12 mouse cellular contexts compared by ENCODE assay signal in the genomic region with DNA sequence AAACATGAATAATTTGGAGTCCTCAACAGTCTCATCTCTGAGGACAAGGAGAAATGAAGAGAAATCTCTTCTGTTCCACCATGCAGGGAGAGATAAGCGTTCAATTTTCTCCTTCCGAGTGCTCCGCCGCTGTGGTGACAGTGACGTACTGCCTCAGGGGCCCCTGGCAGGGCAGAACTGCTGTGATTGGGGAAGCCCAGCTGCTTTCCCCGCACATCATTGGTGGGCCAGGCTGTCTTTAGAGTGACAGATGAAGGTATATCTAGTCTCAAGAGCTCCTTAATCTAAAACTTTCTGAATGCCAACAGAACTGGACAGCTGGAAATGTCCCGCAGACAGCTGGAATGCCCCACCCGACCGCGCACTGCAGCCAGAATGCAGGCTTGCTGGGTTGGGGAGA.
DNase-seq lines count a peak whose midpoint lies in the region; ATAC-seq and TF ChIP-seq lines count a peak whose summit lies in the region.
"Had no signal": no experiment of that assay in that cellular context is flagged by ENCODE, and none has a peak within 500 bp of the region (broad histone marks: within the 10 kb centered on the region; RNA-seq: fewer than 3 reads in every experiment).

No protein-coding gene starts in this region.

- no peaks in the 10 kb centered on the region for H3K9me3 ChIP-seq in heart, embryonic 10.5 days
- H3K9me3 ChIP-seq in midbrain, embryonic 14.5 days (ENCODE audit: control insufficient read depth, low read length), result no peaks in the 10 kb centered on the region
- H3K9me3 ChIP-seq in midbrain, embryonic 15.5 days, result no peaks in the 10 kb centered on the region
- H3K9me3 ChIP-seq in intestine, postnatal 0 days (ENCODE audit: control insufficient read depth), result no peaks in the 10 kb centered on the region
- H3K9me3 ChIP-seq in forebrain, embryonic 16.5 days (ENCODE audit: control insufficient read depth, low read length), result peaks cover 4% of the 10 kb centered on the region
- H3K9me3 ChIP-seq: midbrain, embryonic 12.5 days had no signal

- intact Hi-C loops in heart, postnatal 25 days (cut with DNase I), result loop anchor here (10.0 kb wide), 1 partner anchor 128 kb away; no protein-coding TSS in a partner anchor

- no peaks in the 10 kb centered on the region for H3K27me3 ChIP-seq in heart, embryonic 10.5 days (ENCODE audit: insufficient read depth, poor library complexity, severe bottlenecking)
- H3K27me3 ChIP-seq in midbrain, embryonic 14.5 days (ENCODE audit: control insufficient read depth, insufficient read depth, low read length), result no peaks in the 10 kb centered on the region
- no peaks in the 10 kb centered on the region for H3K27me3 ChIP-seq in midbrain, embryonic 15.5 days (replicated peaks)
- H3K27me3 ChIP-seq in intestine, postnatal 0 days (replicated peaks; ENCODE audit: control insufficient read depth, insufficient read depth, low read length), result no peaks in the 10 kb centered on the region
- H3K27me3 ChIP-seq in forebrain, embryonic 16.5 days (replicated peaks; ENCODE audit: control insufficient read depth, insufficient read depth, low read length), result no peaks in the 10 kb centered on the region
- H3K27me3 ChIP-seq: midbrain, embryonic 12.5 days had no signal

- no peak overlapping the region for H3K9ac ChIP-seq in midbrain, embryonic 14.5 days (replicated peaks; ENCODE audit: low read length)
- no peak overlapping the region for H3K9ac ChIP-seq in midbrain, embryonic 15.5 days
- no peak overlapping the region for H3K9ac ChIP-seq in intestine, postnatal 0 days (ENCODE audit: low read depth, low read length)
- H3K9ac ChIP-seq in forebrain, embryonic 16.5 days (replicated peaks; ENCODE audit: low read depth, low read length), result no peak overlapping the region
- H3K9ac ChIP-seq: midbrain, embryonic 12.5 days had no signal

- no peak for ATAC-seq in midbrain, embryonic 14.5 days (ENCODE audit: low FRiP score, low TSS enrichment)
- no peak for ATAC-seq in midbrain, embryonic 15.5 days (replicated peaks)
- no peak for ATAC-seq in intestine, postnatal 0 days
- ATAC-seq in granulocyte monocyte progenitor cell, adult 5-6 weeks (replicated peaks; ENCODE audit: poor library complexity, severe bottlenecking), result no peak
- no peak for ATAC-seq in forebrain, embryonic 16.5 days

- H3K4me3 ChIP-seq in heart, embryonic 10.5 days, result peak overlapping the region; percentile 41; the same call in 1 of the 2 replicates
- H3K4me3 ChIP-seq in midbrain, embryonic 14.5 days (replicated peaks; ENCODE audit: low read depth, low read length), result no peak overlapping the region
- H3K4me3 ChIP-seq in midbrain, embryonic 15.5 days, result no peak overlapping the region
- H3K4me3 ChIP-seq in intestine, postnatal 0 days (ENCODE audit: low read depth, low read length), result no peak overlapping the region
- H3K4me3 ChIP-seq in forebrain, embryonic 16.5 days (replicated peaks; ENCODE audit: low read length), result no peak overlapping the region
- H3K4me3 ChIP-seq: layer of hippocampus, adult 2 months; midbrain, embryonic 12.5 days had no signal

- TF ChIP-seq CTCF in intestine, postnatal 0 days (IDR thresholded peaks at IDR 0.05; ENCODE audit: low read depth), result no peak

- 0 out of 2 replicates have a peak overlapping the region, but pooled peaks have one; percentile 29 for H3K27ac ChIP-seq in heart, embryonic 10.5 days
- no peak overlapping the region for H3K27ac ChIP-seq in midbrain, embryonic 14.5 days (replicated peaks; ENCODE audit: low read depth, low read length)
- no peak overlapping the region for H3K27ac ChIP-seq in midbrain, embryonic 15.5 days
- no peak overlapping the region for H3K27ac ChIP-seq in intestine, postnatal 0 days (ENCODE audit: low read depth, low read length)
- no peak overlapping the region for H3K27ac ChIP-seq in forebrain, embryonic 16.5 days (ENCODE audit: low read length)
- H3K27ac ChIP-seq: layer of hippocampus, adult 2 months; midbrain, embryonic 12.5 days had no signal

- DNase-seq in heart, embryonic 10.5 days (ENCODE audit: low spot score), result peak; percentile 81
- DNase-seq in heart, postnatal 25 days (ENCODE audit: low spot score), result no peak
- peak; percentile 34 for DNase-seq in midbrain, embryonic 14.5 days
- no peak for DNase-seq in cerebellum, adult 11 months
- DNase-seq: adrenal gland, postnatal 10 days; cerebellum, adult 9-10 months had no signal

- H3K4me1 ChIP-seq in heart, embryonic 10.5 days, result peaks cover 9% of the 10 kb centered on the region
- no peaks in the 10 kb centered on the region for H3K4me1 ChIP-seq in midbrain, embryonic 14.5 days (ENCODE audit: control insufficient read depth, insufficient read depth, low read length)
- no peaks in the 10 kb centered on the region for H3K4me1 ChIP-seq in midbrain, embryonic 15.5 days
- H3K4me1 ChIP-seq in intestine, postnatal 0 days (replicated peaks; ENCODE audit: control insufficient read depth, insufficient read depth, low read length), result no peaks in the 10 kb centered on the region
- no peaks in the 10 kb centered on the region for H3K4me1 ChIP-seq in forebrain, embryonic 16.5 days (replicated peaks; ENCODE audit: control insufficient read depth, insufficient read depth, low read length)
- H3K4me1 ChIP-seq: midbrain, embryonic 12.5 days had no signal

- 50% methylated on average over 10 of the region's 10 CpGs for WGBS in heart, embryonic 10.5 days
- 69% methylated on average over 10 of the region's 10 CpGs for WGBS in midbrain, embryonic 14.5 days
- WGBS in midbrain, embryonic 15.5 days, result 78% methylated on average over 10 of the region's 10 CpGs
- 37% methylated on average over 10 of the region's 10 CpGs for WGBS in intestine, postnatal 0 days
- WGBS in forebrain, embryonic 16.5 days, result 92% methylated on average over 10 of the region's 10 CpGs

- H3K36me3 ChIP-seq in heart, embryonic 10.5 days, result no peaks in the 10 kb centered on the region
- no peaks in the 10 kb centered on the region for H3K36me3 ChIP-seq in midbrain, embryonic 14.5 days (ENCODE audit: control insufficient read depth, insufficient read depth, low read length)
- no peaks in the 10 kb centered on the region for H3K36me3 ChIP-seq in midbrain, embryonic 15.5 days (replicated peaks)
- H3K36me3 ChIP-seq in intestine, postnatal 0 days (ENCODE audit: control insufficient read depth, insufficient read depth), result no peaks in the 10 kb centered on the region; the same call in 1 of the 2 replicates
- H3K36me3 ChIP-seq in forebrain, embryonic 16.5 days (ENCODE audit: control insufficient read depth, insufficient read depth), result no peaks in the 10 kb centered on the region
- H3K36me3 ChIP-seq: midbrain, embryonic 12.5 days had no signal

- no peak overlapping the region for H3K4me2 ChIP-seq in midbrain, embryonic 14.5 days (ENCODE audit: low read length)
- no peak overlapping the region for H3K4me2 ChIP-seq in midbrain, embryonic 15.5 days
- 0 out of 2 replicates have a peak overlapping the region, but pooled peaks have one; percentile 17 for H3K4me2 ChIP-seq in intestine, postnatal 0 days (replicated peaks; ENCODE audit: low read depth)
- H3K4me2 ChIP-seq in forebrain, embryonic 16.5 days (ENCODE audit: low read length), result no peak overlapping the region
- H3K4me2 ChIP-seq: midbrain, embryonic 12.5 days had no signal

Comparison
In these comparisons a context has a peak if more than half of its experiments do, and no peak if none do; other contexts are left out.
1. DNase-seq: peak in heart, embryonic 10.5 days (single experiment) and midbrain, embryonic 14.5 days (single experiment); none in heart, postnatal 25 days (single experiment) and cerebellum, adult 11 months (single experiment).